ENCODE assay signal across 26 mouse cellular contexts in genomic region chr14:8034561-8034960, GRCm38 (mm10). TPM values are rescaled to one million over a fixed set of nuclear protein-coding genes. Genes with fewer than 3 reads are reported as not detected.
DNase-seq lines count a peak whose midpoint lies in the region; ATAC-seq and TF ChIP-seq lines count a peak whose summit lies in the region.
"Had no signal": no experiment of that assay in that cellular context is flagged by ENCODE, and none has a peak within 500 bp of the region (broad histone marks: within the 10 kb centered on the region; RNA-seq: fewer than 3 reads in every experiment).

No protein-coding gene starts in this region.

- H3K4me2 ChIP-seq in liver, embryonic 12.5 days, result no peak overlapping the region
- H3K4me2 ChIP-seq: embryonic facial prominence, embryonic 13.5 days; embryonic facial prominence, embryonic 15.5 days; forebrain, embryonic 12.5 days had no signal

- H3K27ac ChIP-seq in heart, embryonic 10.5 days, result no peak overlapping the region
- H3K27ac ChIP-seq in liver, adult 2 months (replicated peaks; ENCODE audit: insufficient read depth, low read depth, low read length), result peak overlapping the region; percentile 69
- H3K27ac ChIP-seq in liver, embryonic 12.5 days, result no peak overlapping the region
- H3K27ac ChIP-seq in brown adipose tissue, adult 24 weeks (replicated peaks; ENCODE audit: low read depth, low read length), result peak overlapping the region; percentile 84
- H3K27ac ChIP-seq: embryonic facial prominence, embryonic 13.5 days; embryonic facial prominence, embryonic 15.5 days; forebrain, embryonic 10.5 days; forebrain, embryonic 12.5 days had no signal

- 85% methylated on average over 5 of the region's 5 CpGs for WGBS in heart, embryonic 10.5 days
- 24% methylated on average over 5 of the region's 5 CpGs for WGBS in liver, adult 2 months
- 58% methylated on average over 5 of the region's 5 CpGs for WGBS in liver, embryonic 12.5 days (ENCODE audit: insufficient replicate concordance)

- no peak overlapping the region for H3K9ac ChIP-seq in liver, adult 2 months (ENCODE audit: low read depth, low read length)
- no peak overlapping the region for H3K9ac ChIP-seq in liver, embryonic 12.5 days
- H3K9ac ChIP-seq: embryonic facial prominence, embryonic 13.5 days; embryonic facial prominence, embryonic 15.5 days; forebrain, embryonic 12.5 days had no signal

- no peak for TF ChIP-seq POLR2A in liver, adult 2 months (IDR thresholded peaks at IDR 0.05; ENCODE audit: extremely low read depth, insufficient read depth, low read length)

- no peaks in the 10 kb centered on the region for H3K36me3 ChIP-seq in heart, embryonic 10.5 days
- no peaks in the 10 kb centered on the region for H3K36me3 ChIP-seq in liver, adult 2 months (ENCODE audit: control insufficient read depth, insufficient read depth, low read length)
- H3K36me3 ChIP-seq in liver, embryonic 12.5 days, result no peaks in the 10 kb centered on the region
- H3K36me3 ChIP-seq: embryonic facial prominence, embryonic 13.5 days; embryonic facial prominence, embryonic 15.5 days; forebrain, embryonic 10.5 days; forebrain, embryonic 12.5 days had no signal

- no peaks in the 10 kb centered on the region for H3K9me3 ChIP-seq in heart, embryonic 10.5 days
- no peaks in the 10 kb centered on the region for H3K9me3 ChIP-seq in liver, embryonic 12.5 days (replicated peaks)
- H3K9me3 ChIP-seq: embryonic facial prominence, embryonic 13.5 days; embryonic facial prominence, embryonic 15.5 days; forebrain, embryonic 10.5 days; forebrain, embryonic 12.5 days had no signal

- no peak overlapping the region for H3K4me3 ChIP-seq in heart, embryonic 10.5 days
- H3K4me3 ChIP-seq in liver, adult 2 months (ENCODE audit: insufficient read depth, low read depth, low read length), result no peak overlapping the region
- no peak overlapping the region for H3K4me3 ChIP-seq in liver, embryonic 12.5 days
- H3K4me3 ChIP-seq in brown adipose tissue, adult 24 weeks (ENCODE audit: insufficient read depth, low read depth, low read length), result no peak overlapping the region
- H3K4me3 ChIP-seq: embryonic facial prominence, embryonic 13.5 days; embryonic facial prominence, embryonic 15.5 days; erythroblast, embryonic 14.5 days; forebrain, embryonic 10.5 days; forebrain, embryonic 12.5 days had no signal

- DNase-seq in heart, embryonic 10.5 days (ENCODE audit: low spot score), result peak; percentile 3
- no peak for DNase-seq in heart, adult 8-10 months (ENCODE audit: low spot score)
- DNase-seq in liver, adult 2 months (ENCODE audit: extremely low read depth, low read depth, low spot score), result peak; percentile 77
- peak; percentile 64 for DNase-seq in adipocyte (ENCODE audit: low spot score)
- no peak for DNase-seq in spleen, postnatal 14 days (ENCODE audit: low spot score in 2 of 2)
- DNase-seq: adrenal gland, adult 8-10 months; adrenal gland, postnatal 25 days; cerebellum, adult 11 months; cerebellum, adult 18-20 months; cerebellum, adult 8-10 months; cerebellum, adult 9-11 months; cerebellum, postnatal 14 days; cerebellum, postnatal 36 days; embryo, embryonic 11 days had no signal

- no peaks in the 10 kb centered on the region for H3K27me3 ChIP-seq in heart, embryonic 10.5 days (ENCODE audit: insufficient read depth, poor library complexity, severe bottlenecking)
- H3K27me3 ChIP-seq in liver, adult 2 months (ENCODE audit: control insufficient read depth, insufficient read depth, low read length), result no peaks in the 10 kb centered on the region
- H3K27me3 ChIP-seq in liver, embryonic 12.5 days (replicated peaks), result no peaks in the 10 kb centered on the region
- H3K27me3 ChIP-seq: embryonic facial prominence, embryonic 13.5 days; embryonic facial prominence, embryonic 15.5 days; forebrain, embryonic 12.5 days had no signal

- no peak for ATAC-seq in liver, embryonic 12.5 days
- ATAC-seq: forebrain, embryonic 14.5 days; forebrain, embryonic 16.5 days had no signal

- peaks cover 8% of the 10 kb centered on the region; the same call in 1 of the 2 replicates for H3K4me1 ChIP-seq in heart, embryonic 10.5 days
- peaks cover 56% of the 10 kb centered on the region for H3K4me1 ChIP-seq in liver, adult 2 months (ENCODE audit: control insufficient read depth, insufficient read depth, low read length)
- H3K4me1 ChIP-seq in liver, embryonic 12.5 days, result no peaks in the 10 kb centered on the region
- peaks cover 20% of the 10 kb centered on the region for H3K4me1 ChIP-seq in brown adipose tissue, adult 24 weeks (ENCODE audit: control insufficient read depth, insufficient read depth, insufficient read length, low read length)
- H3K4me1 ChIP-seq: embryonic facial prominence, embryonic 13.5 days; embryonic facial prominence, embryonic 15.5 days had no signal

- no peaks in the 10 kb centered on the region for H3K79me2 ChIP-seq in liver, adult 2 months (ENCODE audit: control insufficient read depth, insufficient read depth, low read length)

- TF ChIP-seq CTCF in liver, adult 2 months (IDR thresholded peaks at IDR 0.05; ENCODE audit: low read depth, low read length), result no peak

RNA-seq across cellular contexts. Expression of gene Abhd6, which starts 31.9 kb away (rescaled TPM):
- 9.2 and 16.0 TPM in 2 replicates for polyA plus RNA-seq in heart, embryonic 10.5 days (2016; fragmentation: Nextera tagmentation; extraction: Ambion mirVana)
- total RNA-seq in heart, adult 8-10 months (2022), result 10 to 100 TPM; 11.0 to 14.3 (median 12.2) TPM
- 17.4 and 29.2 TPM in 2 replicates for total RNA-seq in liver, adult 2 months (2014; rRNA removed)
- polyA plus RNA-seq in liver, adult 2 months (2012; rRNA removed), result 39.6 and 45.2 TPM in 2 replicates
- 8.2 and 10.6 TPM in 2 replicates for polyA plus RNA-seq in liver, embryonic 12.5 days (2016; fragmentation: Nextera tagmentation; extraction: Ambion mirVana)
- 40.4 and 42.1 TPM in 2 replicates for polyA plus RNA-seq in brown adipose tissue, adult 24 weeks (2012; ENCODE audit: insufficient read depth, insufficient read length, missing spikeins)
- total RNA-seq: MEL had no signal
- polyA plus RNA-seq: erythroblast, embryonic 14.5 days had no signal

RNA-seq across cellular contexts. Expression of gene Dnase1l3, which starts 40.2 kb away (rescaled TPM):
- not detected in 2 replicates for polyA plus RNA-seq in heart, embryonic 10.5 days (2016; fragmentation: Nextera tagmentation; extraction: Ambion mirVana)
- total RNA-seq in heart, adult 8-10 months (2022), result under 1 TPM in 3 of 4 experiments, not detected in 1; 0.06 to 0.17 (median 0.11) TPM
- total RNA-seq in liver, adult 2 months (2014; rRNA removed), result 10.0 and 10.9 TPM in 2 replicates
- polyA plus RNA-seq in liver, adult 2 months (2012; rRNA removed), result 20.5 and 24.3 TPM in 2 replicates
- polyA plus RNA-seq in liver, embryonic 12.5 days (2016; fragmentation: Nextera tagmentation; extraction: Ambion mirVana), result 0.72 and 0.79 TPM in 2 replicates
- polyA plus RNA-seq in brown adipose tissue, adult 24 weeks (2012; ENCODE audit: insufficient read depth, insufficient read length, missing spikeins), result not detected in 2 replicates
- total RNA-seq: common myeloid progenitor, adult 5-6 weeks; MEL had no signal
- polyA plus RNA-seq: C2C12; erythroblast, embryonic 14.5 days; forebrain, embryonic 10.5 days; forebrain, embryonic 12.5 days had no signal

RNA-seq across cellular contexts. Expression of gene Rpp14, which starts 45.6 kb away (rescaled TPM):
- polyA plus RNA-seq in heart, embryonic 10.5 days (2016; fragmentation: Nextera tagmentation; extraction: Ambion mirVana), result 40.9 and 43.5 TPM in 2 replicates
- 10 to 100 TPM; 26.2 to 33.3 (median 28.2) TPM for total RNA-seq in heart, adult 8-10 months (2022)
- total RNA-seq in liver, adult 2 months (2014; rRNA removed), result 18.8 and 19.5 TPM in 2 replicates
- polyA plus RNA-seq in liver, adult 2 months (2012; rRNA removed), result 5.4 and 6.9 TPM in 2 replicates
- polyA plus RNA-seq in liver, embryonic 12.5 days (2016; fragmentation: Nextera tagmentation; extraction: Ambion mirVana), result 41.7 and 45.2 TPM in 2 replicates
- 38.1 and 48.7 TPM in 2 replicates for polyA plus RNA-seq in brown adipose tissue, adult 24 weeks (2012; ENCODE audit: insufficient read depth, insufficient read length, missing spikeins)

Comparison
In these comparisons a context has a peak if more than half of its experiments do, and no peak if none do; other contexts are left out.
1. DNase-seq: peak in heart, embryonic 10.5 days (single experiment), liver, adult 2 months (single experiment) and adipocyte (single experiment); none in heart, adult 8-10 months (single experiment) and spleen, postnatal 14 days (0 of 2).
2. H3K27ac ChIP-seq: peak in liver, adult 2 months (single experiment) and brown adipose tissue, adult 24 weeks (single experiment); none in heart, embryonic 10.5 days (single experiment) and liver, embryonic 12.5 days (single experiment).
3. RNA of gene Dnase1l3, which starts 40.2 kb away (polyA plus RNA-seq): 20.5 to 24.3 TPM in liver, adult 2 months; 0.72 to 0.79 TPM in liver, embryonic 12.5 days, not detected in brown adipose tissue, adult 24 weeks and not detected in heart, embryonic 10.5 days; every median in the first group is over 10 times any median in the second.